Mouse (Mus musculus): Measurements from ENCODE around the gene Gm20388. TPM values are rescaled to one million over a fixed set of nuclear protein-coding genes. Genes with fewer than 3 reads are reported as not detected.

The Gm20388 gene
- polyA plus RNA-seq, 1 experiment from 2014 or later: not detected

DNA sequence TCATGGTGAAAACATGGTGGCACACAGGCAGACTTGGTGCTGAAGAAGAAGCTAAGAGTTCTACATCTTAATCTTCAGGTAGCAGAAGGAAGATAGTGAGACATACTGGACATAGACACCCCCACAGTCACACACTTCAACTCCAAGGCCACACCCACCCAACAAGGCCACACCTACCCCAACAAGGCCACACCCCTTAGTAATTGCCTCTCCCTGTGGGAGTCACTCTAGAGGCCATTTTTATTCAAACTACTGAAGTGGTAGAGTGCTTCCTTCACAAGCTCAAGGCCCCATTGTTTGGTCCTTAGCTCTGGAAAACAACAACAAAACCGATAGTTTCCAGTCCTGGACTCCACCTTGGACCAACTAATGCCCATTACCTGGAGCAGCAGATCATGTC is 235.4 kb downstream of the Gm20388 start:
- Histone ChIP-seq H3K36me3 (no peaks in the 10 kb centered on the region), H3K4me3 (replicated peaks) (no peak overlapping the region), H3K4me2 (no peak overlapping the region), H3K9ac (no peak overlapping the region), H3K4me1 (replicated peaks) (no peaks in the 10 kb centered on the region), H3K9me3 (replicated peaks) (no peaks in the 10 kb centered on the region), H3K27me3 (no peaks in the 10 kb centered on the region), H3K27ac (no peak overlapping the region)
- ATAC-seq (ENCODE audit: low read depth) (no peak), DNase-seq (no peak)
- WGBS (ENCODE audit: insufficient replicate concordance): 46% methylated on average over 1 of the region's 1 CpGs

DNA sequence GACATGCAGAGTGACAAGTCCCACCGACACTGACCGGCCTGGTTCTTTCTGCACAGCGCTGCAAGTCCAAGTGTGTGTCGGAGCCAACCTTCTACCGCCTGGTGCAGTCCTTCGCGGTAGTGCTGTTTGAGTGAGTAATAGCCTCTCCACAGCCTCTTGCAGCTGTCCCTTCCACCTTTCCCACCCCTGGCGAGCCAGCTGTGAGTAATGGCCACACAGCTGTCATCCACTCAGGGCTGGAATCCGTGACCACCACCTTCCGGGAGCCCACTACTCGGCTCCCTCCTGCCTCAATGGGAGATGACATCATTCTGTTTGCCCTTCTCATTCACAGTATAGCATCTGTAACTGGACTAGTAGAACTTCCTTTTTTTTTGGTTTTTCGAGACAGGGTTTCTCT is 239.4 kb downstream of the Gm20388 start:
- H3K4me1 ChIP-seq (replicated peaks): no peaks in the 10 kb centered on the region
- no peaks in the 10 kb centered on the region for H3K27me3 ChIP-seq
- H3K36me3 ChIP-seq: no peaks in the 10 kb centered on the region
- DNase-seq (no peak), ATAC-seq (ENCODE audit: low read depth) (no peak)
- H3K4me3 ChIP-seq (replicated peaks): no peak overlapping the region
- H3K27ac ChIP-seq: no peak overlapping the region
- WGBS (ENCODE audit: insufficient replicate concordance): 36% methylated on average over 12 of the region's 12 CpGs
- no peak overlapping the region for H3K4me2 ChIP-seq
- no peaks in the 10 kb centered on the region for H3K9me3 ChIP-seq (replicated peaks)
- no peak overlapping the region for H3K9ac ChIP-seq

DNA sequence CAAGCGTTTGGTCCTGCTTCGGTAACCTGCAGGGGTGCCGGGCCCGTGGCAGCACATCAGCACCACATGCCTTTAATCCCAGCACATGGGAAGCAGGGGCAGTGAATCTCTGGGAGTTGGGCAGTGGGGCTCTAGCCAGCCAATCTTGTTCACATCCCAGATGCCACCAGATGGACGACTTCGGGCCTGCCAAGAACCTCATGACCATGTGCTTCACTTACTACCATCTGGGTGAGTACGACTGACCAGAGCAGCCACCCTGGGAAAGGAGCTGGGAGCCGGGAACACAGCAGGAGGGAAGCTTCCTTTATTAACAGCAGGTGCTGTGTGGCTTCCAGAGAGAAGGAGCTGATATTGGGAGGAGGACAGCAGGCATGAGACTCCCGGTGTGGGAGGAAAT is 240.5 kb downstream of the Gm20388 start:
- Histone ChIP-seq H3K27me3 (no peaks in the 10 kb centered on the region), H3K27ac (no peak overlapping the region), H3K36me3 (no peaks in the 10 kb centered on the region), H3K4me2 (no peak overlapping the region), H3K9me3 (replicated peaks) (no peaks in the 10 kb centered on the region), H3K4me3 (replicated peaks) (no peak overlapping the region), H3K4me1 (replicated peaks) (no peaks in the 10 kb centered on the region), H3K9ac (no peak overlapping the region)
- WGBS (ENCODE audit: insufficient replicate concordance): 66% methylated on average over 9 of the region's 9 CpGs
- no peak for DNase-seq
- ATAC-seq (ENCODE audit: low read depth): no peak

DNA sequence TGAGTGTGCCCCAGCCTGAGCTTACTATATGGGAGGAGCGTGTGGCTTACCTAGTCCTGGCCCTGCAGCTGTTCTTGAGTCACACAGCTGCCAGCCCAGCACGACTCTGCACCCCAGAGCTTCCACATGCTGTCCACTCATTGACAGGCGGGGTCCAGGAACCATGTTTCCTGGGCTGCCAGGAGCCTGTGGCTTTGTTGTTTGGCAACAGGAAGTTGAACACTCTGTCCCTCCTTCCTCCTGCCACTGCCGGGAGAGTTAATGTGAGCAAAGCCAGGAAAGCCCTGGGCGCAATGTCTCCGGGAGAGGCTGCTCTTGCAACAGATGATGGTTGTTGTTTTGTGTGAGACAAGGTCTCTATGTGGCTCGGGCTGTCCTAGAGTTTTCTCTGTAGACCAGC is 242.0 kb downstream of the Gm20388 start:
- H3K9ac ChIP-seq: no peak overlapping the region
- DNase-seq: no peak
- H3K4me2 ChIP-seq: no peak overlapping the region
- no peaks in the 10 kb centered on the region for H3K4me1 ChIP-seq (replicated peaks)
- no peaks in the 10 kb centered on the region for H3K9me3 ChIP-seq (replicated peaks)
- no peak overlapping the region for H3K4me3 ChIP-seq (replicated peaks)
- 22% methylated on average over 7 of the region's 7 CpGs for WGBS (ENCODE audit: insufficient replicate concordance)
- H3K27ac ChIP-seq: no peak overlapping the region
- ATAC-seq (ENCODE audit: low read depth): no peak
- H3K36me3 ChIP-seq: no peaks in the 10 kb centered on the region
- no peaks in the 10 kb centered on the region for H3K27me3 ChIP-seq

DNA sequence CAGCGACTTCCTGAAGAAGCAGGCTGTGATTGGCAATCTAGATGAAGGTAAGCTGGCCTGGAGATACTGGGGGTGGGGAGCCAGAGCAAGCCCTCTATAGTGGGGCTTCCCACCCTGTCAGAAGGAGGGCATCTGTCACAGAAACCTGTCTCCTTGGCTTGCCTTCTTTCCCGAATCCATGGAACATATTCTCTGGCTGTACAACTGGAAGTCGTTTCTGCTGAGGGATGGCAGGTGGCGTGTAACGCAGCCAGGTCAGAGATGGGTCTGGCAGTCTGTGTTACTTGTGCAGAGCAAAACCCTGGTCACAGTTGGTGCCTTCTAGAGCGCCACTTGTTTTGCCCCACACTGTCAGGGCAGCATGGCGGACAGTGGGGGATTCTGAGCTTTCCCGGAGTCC is 249.7 kb downstream of the Gm20388 start:
- no peak overlapping the region for H3K4me3 ChIP-seq (replicated peaks)
- peaks cover 6% of the 10 kb centered on the region; the same call in 1 of the 2 replicates for H3K27me3 ChIP-seq
- H3K4me1 ChIP-seq (replicated peaks): no peaks in the 10 kb centered on the region
- DNase-seq: no peak
- H3K27ac ChIP-seq: no peak overlapping the region
- H3K4me2 ChIP-seq: no peak overlapping the region
- WGBS (ENCODE audit: insufficient replicate concordance): 61% methylated on average over 8 of the region's 8 CpGs
- H3K36me3 ChIP-seq: no peaks in the 10 kb centered on the region
- H3K9me3 ChIP-seq (replicated peaks): no peaks in the 10 kb centered on the region
- no peak overlapping the region for H3K9ac ChIP-seq
- no peak for ATAC-seq (ENCODE audit: low read depth)

DNA sequence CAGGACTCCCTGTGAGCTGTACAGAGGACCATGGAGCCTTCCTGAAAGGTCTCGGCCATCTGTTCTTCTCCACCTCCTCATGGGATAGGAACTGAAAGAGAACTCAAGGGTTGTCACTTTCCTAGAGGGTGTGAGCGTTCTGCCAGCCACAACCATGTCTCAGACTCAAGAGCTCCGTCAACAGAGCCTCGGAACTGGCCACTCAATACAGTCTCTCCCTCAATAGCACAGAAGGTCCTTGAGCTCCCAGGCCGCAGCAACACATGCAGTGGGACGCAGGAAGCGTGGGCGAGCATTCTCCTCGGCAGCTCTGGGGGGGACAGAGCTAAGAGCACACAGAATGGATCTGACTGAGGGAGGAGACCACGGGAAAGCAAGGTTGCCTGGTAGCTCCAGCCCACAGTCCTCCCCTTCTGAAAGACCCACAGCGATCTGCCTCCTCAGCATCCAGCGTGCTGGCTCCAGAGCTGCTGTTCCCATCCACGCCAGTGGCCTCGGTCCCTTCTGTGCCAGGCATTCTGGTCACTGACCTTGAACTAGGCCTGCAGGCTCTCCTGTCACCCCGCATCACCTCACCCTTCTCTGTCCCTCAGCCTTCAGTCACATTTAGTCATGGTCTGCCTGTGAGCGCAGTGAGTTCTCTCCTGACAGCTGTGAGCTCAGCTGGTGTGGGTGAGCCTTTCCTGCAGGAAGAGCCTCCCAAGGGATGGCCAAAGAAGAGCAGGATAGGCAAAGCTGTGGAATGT is 251.2 kb downstream of the Gm20388 start:
- ATAC-seq (ENCODE audit: low read depth) (no peak), DNase-seq (no peak)
- H3K9me3 ChIP-seq (replicated peaks): no peaks in the 10 kb centered on the region
- H3K9ac ChIP-seq: no peak overlapping the region
- H3K27me3 ChIP-seq: peaks cover 10% of the 10 kb centered on the region; the same call in 1 of the 2 replicates
- H3K4me1 ChIP-seq (replicated peaks): no peaks in the 10 kb centered on the region
- H3K36me3 ChIP-seq: no peaks in the 10 kb centered on the region
- WGBS (ENCODE audit: insufficient replicate concordance): 65% methylated on average over 16 of the region's 16 CpGs
- no peak overlapping the region for H3K4me2 ChIP-seq
- H3K27ac ChIP-seq: no peak overlapping the region
- no peak overlapping the region for H3K4me3 ChIP-seq (replicated peaks)

DNA sequence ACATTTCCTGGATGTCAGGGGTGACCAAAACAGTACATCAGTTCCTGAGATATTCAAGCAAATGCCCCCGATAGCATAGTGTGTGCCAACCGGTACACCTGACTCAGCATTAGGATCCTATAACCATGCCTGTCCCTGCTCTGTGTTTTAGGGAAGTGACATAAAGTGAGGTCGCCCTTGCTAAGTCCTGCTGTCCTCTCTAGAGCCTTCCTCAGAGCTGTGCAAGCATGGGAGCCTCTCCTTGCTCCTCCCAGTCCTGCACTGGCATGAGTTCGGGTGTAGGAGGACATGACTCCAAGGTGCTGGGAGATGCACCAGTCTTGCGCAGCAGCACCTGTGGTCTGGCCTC is 251.7 kb downstream of the Gm20388 start:
- H3K4me2 ChIP-seq: no peak overlapping the region
- 51% methylated on average over 5 of the region's 5 CpGs for WGBS (ENCODE audit: insufficient replicate concordance)
- no peak overlapping the region for H3K9ac ChIP-seq
- no peaks in the 10 kb centered on the region for H3K36me3 ChIP-seq
- DNase-seq: no peak
- peaks cover 13% of the 10 kb centered on the region for H3K27me3 ChIP-seq
- H3K9me3 ChIP-seq (replicated peaks): no peaks in the 10 kb centered on the region
- ATAC-seq (ENCODE audit: low read depth): no peak
- no peak overlapping the region for H3K4me3 ChIP-seq (replicated peaks)
- H3K4me1 ChIP-seq (replicated peaks): no peaks in the 10 kb centered on the region
- H3K27ac ChIP-seq: no peak overlapping the region

DNA sequence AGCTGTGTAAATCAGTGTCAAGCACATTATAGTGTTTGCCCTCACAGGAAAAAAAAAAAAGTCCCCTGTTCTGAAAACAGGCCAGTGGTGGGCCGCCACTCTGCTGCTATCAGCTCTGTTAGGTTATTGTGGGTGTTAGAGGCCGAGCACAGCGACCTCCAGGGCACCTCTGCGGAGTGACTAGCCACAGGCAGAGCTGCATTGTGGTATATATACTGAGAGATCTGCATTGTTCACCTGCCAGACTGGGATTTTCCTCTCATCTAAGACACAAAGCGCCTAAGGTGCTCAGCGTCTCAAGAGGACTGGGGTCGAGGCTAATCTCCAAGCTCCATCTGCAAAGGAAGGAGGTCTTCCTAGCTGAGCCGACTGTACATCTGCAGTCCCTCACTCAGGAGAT is 252.7 kb downstream of the Gm20388 start:
- WGBS (ENCODE audit: insufficient replicate concordance): 56% methylated on average over 8 of the region's 8 CpGs
- Histone ChIP-seq H3K4me3 (replicated peaks) (no peak overlapping the region), H3K27me3 (peaks cover 23% of the 10 kb centered on the region), H3K4me1 (replicated peaks) (no peaks in the 10 kb centered on the region), H3K4me2 (no peak overlapping the region), H3K9ac (no peak overlapping the region), H3K27ac (no peak overlapping the region), H3K36me3 (no peaks in the 10 kb centered on the region), H3K9me3 (replicated peaks) (no peaks in the 10 kb centered on the region)
- no peak for DNase-seq
- ATAC-seq (ENCODE audit: low read depth): no peak

DNA sequence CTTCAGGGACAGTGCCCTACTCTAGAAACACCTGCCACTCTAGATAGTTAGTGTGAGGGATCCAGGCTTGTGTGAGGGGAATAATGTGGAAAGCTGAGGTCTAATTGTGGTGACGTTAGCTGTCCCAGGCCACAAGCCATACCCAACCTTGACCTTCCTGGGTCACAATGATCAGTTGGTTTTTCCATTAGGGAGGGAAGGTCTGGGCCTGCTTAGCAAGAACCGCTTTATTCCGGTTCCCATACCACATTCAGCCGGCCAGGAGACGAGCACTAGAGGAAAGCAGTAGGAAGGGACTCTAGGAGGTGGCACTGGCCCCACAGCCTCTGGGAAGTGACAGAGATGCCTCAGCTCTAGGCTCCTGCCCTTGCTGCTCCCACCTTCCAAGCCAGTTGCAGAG is 253.4 kb downstream of the Gm20388 start:
- DNase-seq (no peak), ATAC-seq (ENCODE audit: low read depth) (no peak)
- 81% methylated on average over 5 of the region's 5 CpGs for WGBS (ENCODE audit: insufficient replicate concordance)
- no peak overlapping the region for H3K9ac ChIP-seq
- no peak overlapping the region for H3K27ac ChIP-seq
- H3K4me2 ChIP-seq: no peak overlapping the region
- H3K4me3 ChIP-seq (replicated peaks): no peak overlapping the region
- H3K4me1 ChIP-seq (replicated peaks): no peaks in the 10 kb centered on the region
- peaks cover 29% of the 10 kb centered on the region for H3K27me3 ChIP-seq
- H3K9me3 ChIP-seq (replicated peaks): no peaks in the 10 kb centered on the region
- no peaks in the 10 kb centered on the region for H3K36me3 ChIP-seq

DNA sequence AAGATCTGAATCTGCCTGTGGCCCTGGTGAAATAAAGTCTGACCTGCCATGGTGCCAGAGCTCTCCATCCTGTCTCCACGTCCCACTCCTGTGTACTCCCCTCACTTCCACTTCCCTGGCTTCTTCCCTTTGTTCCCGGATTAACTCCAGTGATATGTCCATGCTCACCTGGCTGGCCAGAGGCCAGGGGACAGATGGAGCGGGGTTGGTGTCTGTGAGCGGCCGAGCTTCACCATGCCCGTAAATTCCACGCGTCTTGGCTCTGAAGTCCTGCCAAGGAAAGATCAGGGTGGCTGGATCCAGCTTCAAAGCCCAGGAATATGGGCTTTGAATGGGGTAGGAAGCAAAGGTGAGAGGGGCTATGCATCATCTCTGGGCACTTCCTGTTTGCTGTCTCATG is 256.5 kb downstream of the Gm20388 start:
- no peak for ATAC-seq (ENCODE audit: low read depth)
- DNase-seq: no peak
- H3K27ac ChIP-seq: no peak overlapping the region
- H3K9ac ChIP-seq: no peak overlapping the region
- no peak overlapping the region for H3K4me2 ChIP-seq
- H3K9me3 ChIP-seq (replicated peaks): no peaks in the 10 kb centered on the region
- no peaks in the 10 kb centered on the region for H3K36me3 ChIP-seq
- H3K4me3 ChIP-seq (replicated peaks): no peak overlapping the region
- H3K27me3 ChIP-seq: peaks cover 37% of the 10 kb centered on the region
- no peaks in the 10 kb centered on the region for H3K4me1 ChIP-seq (replicated peaks)
- WGBS (ENCODE audit: insufficient replicate concordance): 76% methylated on average over 8 of the region's 8 CpGs

DNA sequence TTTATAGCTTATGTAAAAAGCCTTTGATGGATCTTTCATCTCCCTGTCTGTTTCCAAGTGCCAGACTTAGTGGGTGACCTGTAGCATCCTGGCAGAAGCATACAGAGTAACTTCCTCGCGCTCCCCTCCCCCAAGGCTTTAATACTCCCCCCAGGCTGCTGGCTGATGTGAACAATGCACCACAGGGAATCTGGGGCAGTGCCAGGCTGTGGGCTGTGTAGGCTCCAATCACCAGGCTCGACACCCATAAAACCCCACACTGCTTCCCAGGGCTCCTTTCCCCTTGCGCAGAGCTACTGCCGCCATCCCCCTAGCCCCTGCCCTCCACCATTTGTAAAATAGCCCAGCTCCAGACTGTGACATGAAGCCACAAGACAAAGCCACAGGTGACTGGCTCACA is 257.2 kb downstream of the Gm20388 start:
- DNase-seq (no peak), ATAC-seq (ENCODE audit: low read depth) (no peak)
- Histone ChIP-seq H3K4me2 (no peak overlapping the region), H3K27ac (no peak overlapping the region), H3K4me3 (replicated peaks) (no peak overlapping the region), H3K36me3 (no peaks in the 10 kb centered on the region), H3K4me1 (replicated peaks) (no peaks in the 10 kb centered on the region), H3K9ac (no peak overlapping the region), H3K27me3 (peaks cover 37% of the 10 kb centered on the region), H3K9me3 (replicated peaks) (no peaks in the 10 kb centered on the region)
- 47% methylated on average over 5 of the region's 5 CpGs for WGBS (ENCODE audit: insufficient replicate concordance)

DNA sequence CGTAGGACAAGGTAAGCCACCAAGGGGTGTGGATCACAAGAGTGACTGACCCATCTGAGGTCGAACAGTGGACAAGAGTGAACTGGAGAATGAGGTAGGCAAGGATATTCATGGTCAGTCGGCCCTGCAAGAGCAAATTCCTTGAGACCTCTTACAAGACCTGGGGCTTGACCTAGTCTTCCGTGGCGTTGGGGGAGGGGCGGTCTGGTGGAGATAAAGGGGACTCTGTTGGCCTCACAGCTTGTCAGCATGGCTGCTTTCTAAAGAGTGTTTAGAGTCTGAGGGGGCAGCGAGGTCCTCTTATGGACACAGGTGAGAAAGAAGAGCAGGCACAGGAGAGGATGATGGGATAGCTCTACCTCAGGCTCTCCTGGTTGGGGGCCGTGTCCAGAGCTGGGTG is 258.5 kb downstream of the Gm20388 start:
- Histone ChIP-seq H3K36me3 (no peaks in the 10 kb centered on the region), H3K9me3 (replicated peaks) (no peaks in the 10 kb centered on the region), H3K4me1 (replicated peaks) (no peaks in the 10 kb centered on the region), H3K9ac (no peak overlapping the region), H3K4me3 (replicated peaks) (no peak overlapping the region), H3K27ac (no peak overlapping the region), H3K27me3 (peaks cover 38% of the 10 kb centered on the region), H3K4me2 (no peak overlapping the region)
- WGBS (ENCODE audit: insufficient replicate concordance): 38% methylated on average over 8 of the region's 8 CpGs
- ATAC-seq (ENCODE audit: low read depth): no peak
- no peak for DNase-seq

All from liver, embryonic 13.5 days (tissue).